Mouse (Mus musculus) lung, adult 2 months (tissue): ENCODE measurements around the gene Pkd1l3.
A peak's percentile ranks its signal among the peaks of the same experiment; 100 is the strongest.

Experiments
- CTCF ChIP-seq: fragments of 200-500 bp; IDR thresholded peaks from 2 replicates; pipeline ENCODE4 v1.5.1; 2011; ENCODE audit warnings: mild to moderate bottlenecking, low read length, control low read depth; ENCODE audit not compliant: insufficient read depth
- POLR2A ChIP-seq: fragments of 200-500 bp; IDR thresholded peaks from 2 replicates; pipeline ENCODE4 v1.6.1; 2011; ENCODE audit warnings: low read depth, mild to moderate bottlenecking, control low read depth, low read length, borderline replicate concordance; ENCODE audit errors: extremely low read depth

DNA sequence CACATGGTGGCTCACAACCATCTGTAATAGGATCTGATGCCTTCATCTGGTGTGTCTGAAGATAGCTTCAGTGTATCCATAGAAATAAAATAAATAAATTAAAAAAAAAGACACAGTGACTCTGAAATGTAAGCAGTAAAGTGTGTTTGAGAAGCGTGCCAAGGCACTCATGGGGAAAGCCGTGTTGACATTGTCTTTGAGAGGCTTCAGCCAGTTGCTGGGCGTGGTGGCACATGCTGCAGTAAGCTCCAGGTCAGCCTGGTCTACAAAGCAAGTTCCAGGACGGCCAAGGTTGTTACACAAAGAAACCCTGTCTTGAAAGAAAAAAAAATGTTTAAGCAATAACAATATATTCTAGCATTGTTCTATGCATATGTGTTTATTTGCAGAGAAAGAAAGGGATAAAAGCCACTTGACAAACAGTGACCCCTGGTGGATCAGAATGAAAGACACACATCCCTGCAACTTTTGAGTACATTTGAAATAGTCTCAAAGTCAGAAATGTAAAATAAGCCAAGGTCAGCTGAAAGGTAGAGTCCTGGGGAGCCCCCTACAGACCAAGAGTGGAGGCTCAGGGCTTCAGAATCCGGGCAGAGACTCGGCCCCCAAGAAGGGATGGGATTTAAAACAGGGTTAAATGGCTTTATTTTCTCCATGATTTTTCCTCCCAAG, 21.1 kb upstream of the Pkd1l3 start:
- TF ChIP-seq CTCF, result 0 out of 2 replicates have a peak, but pooled peaks have one; percentile 11
- no peak for TF ChIP-seq POLR2A
